Mouse (Mus musculus) layer of hippocampus, adult 2 months (tissue): Measurements from ENCODE around the gene Scg2. TPM values are rescaled to one million over a fixed set of nuclear protein-coding genes. Genes with fewer than 3 reads are reported as not detected.

Experiments used
- DNase-seq, 2 experiments: peaks; one replicate each; pipeline ENCODE4 v3.0.0; 2022; ENCODE audit warnings: low spot score in 2 of 2
- H3K27ac ChIP-seq: fragments of 200-600 bp; 2 replicates; pipeline ENCODE4 v1.8.1; 2022
- H3K4me3 ChIP-seq: fragments of 200-600 bp; 2 replicates; pipeline ENCODE4 v1.8.1; 2022; ENCODE audit warnings: mild to moderate bottlenecking
- CTCF ChIP-seq: fragments of 200-600 bp; conservative IDR thresholded peaks from 2 replicates; pipeline ENCODE4 v1.8.1; 2022; ENCODE audit warnings: antibody characterized with exemption, mild to moderate bottlenecking, moderate library complexity
- long read RNA-seq, 2 experiments: library from polyadenylated mRNA; stranded (forward); transcript quantifications; one replicate each; pipeline ENCODE4 v2.0.0; 2021; ENCODE audit warnings: borderline mapping rate in 2 of 2
- total RNA-seq, 2 experiments: library from RNA; stranded (reverse); gene quantifications; 2 replicates each; pipeline ENCODE4 v1.2.3; 2021

The Scg2 gene
- total RNA-seq = 100 to 1,000 TPM; 181 to 183 TPM
- long read RNA-seq, experiment 1, transcript Scg2-202 (3 exons, 2,317 nt) = minor isoform, 66 of 189 reads
- long read RNA-seq, experiment 1, transcript Scg2-201 (2 exons, 2,515 nt) = major isoform, 105 of 189 reads
- long read RNA-seq, experiment 1, partial matches to known transcripts = 3 of 189 reads
- long read RNA-seq, experiment 1, other reads (novel, unspliced or antisense) = 15 of 189 reads
- long read RNA-seq, experiment 2, transcript Scg2-202 (3 exons, 2,317 nt) = minor isoform, 100 of 281 reads
- long read RNA-seq, experiment 2, transcript Scg2-201 (2 exons, 2,515 nt) = major isoform, 165 of 281 reads
- long read RNA-seq, experiment 2, partial matches to known transcripts = 13 of 281 reads
- long read RNA-seq, experiment 2, other reads (novel, unspliced or antisense) = 3 of 281 reads

GRCm38 (mm10) chr1:79439609-79440308, at the start of gene Scg2:
Gene Scg2, minus strand, starts transcription at chr1:79440120.
- peak within 1 kb of the TSS; percentile 59 for H3K4me3 ChIP-seq
- peak within 1 kb of the TSS; percentile 86 for H3K27ac ChIP-seq
- peak; percentile 82 to 91 for DNase-seq
- TF ChIP-seq CTCF = peak; percentile 84

DNA sequence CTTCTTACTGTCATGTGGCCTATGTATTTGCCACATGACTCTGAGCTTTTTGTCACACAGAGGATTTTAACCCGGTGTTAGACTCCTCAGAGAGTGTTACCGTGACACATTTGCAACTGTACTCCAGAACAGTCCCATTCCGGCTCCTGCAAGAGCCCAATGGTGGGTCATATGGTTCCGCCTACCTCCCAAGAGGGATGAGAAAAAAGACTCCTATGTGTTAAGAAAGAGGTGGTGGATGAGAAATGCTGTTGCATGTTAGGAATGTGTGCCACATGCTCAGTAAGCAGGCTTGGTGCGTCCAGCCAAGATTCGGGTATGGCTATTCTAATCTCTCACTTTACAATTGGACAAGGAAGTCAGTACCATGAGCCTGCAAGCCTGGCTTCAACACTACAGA, 45.6 kb upstream of the Scg2 start:
- H3K4me3 ChIP-seq = no peak overlapping the region
- H3K27ac ChIP-seq = no peak overlapping the region
- no peak for DNase-seq
- TF ChIP-seq CTCF = no peak

DNA sequence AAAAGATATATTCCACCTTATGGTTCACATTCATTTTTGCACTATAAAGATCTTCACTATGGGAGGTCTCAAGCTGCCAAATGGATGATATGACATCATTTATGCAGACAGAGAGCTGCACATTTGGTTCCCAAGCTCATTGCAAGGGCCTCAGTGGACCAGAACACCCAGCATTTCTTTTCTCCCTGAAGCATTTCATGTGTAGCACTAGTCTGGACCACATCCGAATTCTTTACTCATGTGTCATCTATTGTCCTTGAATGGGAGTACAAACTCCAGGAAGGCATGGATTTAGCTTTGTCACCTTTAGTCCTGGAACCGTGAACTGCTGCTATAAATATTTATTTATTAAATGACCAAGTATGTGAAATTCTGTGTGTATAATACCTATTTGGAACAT, 30.9 kb upstream of the Scg2 start:
- no peak for TF ChIP-seq CTCF

DNA sequence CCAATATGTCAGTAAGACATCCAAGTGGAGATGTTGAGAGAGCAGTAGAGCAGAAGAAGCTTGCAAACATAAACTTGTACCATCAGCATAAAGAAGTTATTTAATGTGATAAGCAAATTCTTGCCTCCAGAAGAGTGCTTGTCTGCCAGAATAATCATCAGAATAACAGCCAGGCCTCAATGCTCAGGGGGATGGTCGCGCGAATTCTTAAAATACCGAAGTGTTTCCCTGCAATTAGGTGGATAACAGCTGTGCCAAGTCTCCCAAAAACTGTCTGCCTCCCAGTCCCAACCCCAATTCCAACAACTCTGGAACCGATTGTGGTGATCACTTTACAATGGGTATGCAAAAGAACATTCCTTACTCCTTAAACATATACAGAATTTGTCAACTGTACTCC, 30.0 kb upstream of the Scg2 start:
- no peak for DNase-seq
- no peak overlapping the region for H3K4me3 ChIP-seq
- H3K27ac ChIP-seq = no peak overlapping the region
- TF ChIP-seq CTCF = no peak

More for the DNA sequence above, 30.9 kb upstream of the Scg2 start:
- H3K4me3 ChIP-seq = no peak overlapping the region
- no peak for DNase-seq
- no peak overlapping the region for H3K27ac ChIP-seq

DNA sequence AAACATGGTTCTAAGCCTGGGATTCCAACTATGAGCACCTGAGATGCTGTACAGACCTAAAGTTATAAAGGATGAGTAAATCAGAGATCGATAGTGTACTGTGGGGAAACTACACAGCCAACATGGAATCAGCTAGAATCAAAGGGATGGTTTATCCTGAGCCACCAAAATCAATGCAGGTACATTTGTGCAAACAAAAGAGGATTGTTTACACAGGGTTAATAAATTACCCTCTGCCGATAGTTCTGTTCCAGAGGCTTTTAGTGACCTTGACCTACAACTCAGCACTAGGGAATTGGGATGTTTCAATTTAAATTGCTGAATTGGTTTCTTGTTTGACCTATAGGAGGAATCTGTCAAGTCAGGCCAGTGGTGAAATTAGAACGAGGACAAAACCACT, 26.7 kb upstream of the Scg2 start:
- no peak overlapping the region for H3K4me3 ChIP-seq
- no peak overlapping the region for H3K27ac ChIP-seq
- TF ChIP-seq CTCF = no peak
- DNase-seq = no peak

DNA sequence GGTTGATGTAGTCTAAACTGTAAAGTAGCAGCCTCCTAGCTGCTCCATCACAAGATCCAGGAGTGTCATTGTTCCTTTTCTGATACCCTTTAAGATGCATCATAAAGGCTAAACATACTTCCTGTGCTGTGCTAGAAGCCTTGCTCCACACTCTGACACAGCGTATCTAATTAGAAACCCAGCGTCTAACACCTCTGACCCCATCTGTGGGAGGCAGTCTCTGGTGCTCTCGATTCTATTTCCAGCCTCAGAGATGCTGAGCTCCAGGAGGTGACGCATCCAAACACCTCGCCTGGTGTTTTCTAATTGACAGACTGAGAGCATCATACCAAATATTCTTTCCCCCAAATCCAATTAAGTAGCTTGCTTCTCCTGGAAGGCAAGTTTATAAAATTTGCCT, 18.6 kb upstream of the Scg2 start:
- DNase-seq = no peak
- H3K27ac ChIP-seq = no peak overlapping the region
- TF ChIP-seq CTCF = no peak
- H3K4me3 ChIP-seq = no peak overlapping the region

- no peak for TF ChIP-seq CTCF
- Histone ChIP-seq H3K27ac (no peak overlapping the region), H3K4me3 (no peak overlapping the region)
- DNase-seq = no peak
These were observed 14.2 kb upstream of the Scg2 start for GRCm38 (mm10) chr1:79454164-79454563.

- no peak overlapping the region for H3K27ac ChIP-seq
- DNase-seq = no peak
- H3K4me3 ChIP-seq = no peak overlapping the region
- no peak for TF ChIP-seq CTCF
These were observed 12.4 kb upstream of the Scg2 start for GRCm38 (mm10) chr1:79452339-79452738.

DNA sequence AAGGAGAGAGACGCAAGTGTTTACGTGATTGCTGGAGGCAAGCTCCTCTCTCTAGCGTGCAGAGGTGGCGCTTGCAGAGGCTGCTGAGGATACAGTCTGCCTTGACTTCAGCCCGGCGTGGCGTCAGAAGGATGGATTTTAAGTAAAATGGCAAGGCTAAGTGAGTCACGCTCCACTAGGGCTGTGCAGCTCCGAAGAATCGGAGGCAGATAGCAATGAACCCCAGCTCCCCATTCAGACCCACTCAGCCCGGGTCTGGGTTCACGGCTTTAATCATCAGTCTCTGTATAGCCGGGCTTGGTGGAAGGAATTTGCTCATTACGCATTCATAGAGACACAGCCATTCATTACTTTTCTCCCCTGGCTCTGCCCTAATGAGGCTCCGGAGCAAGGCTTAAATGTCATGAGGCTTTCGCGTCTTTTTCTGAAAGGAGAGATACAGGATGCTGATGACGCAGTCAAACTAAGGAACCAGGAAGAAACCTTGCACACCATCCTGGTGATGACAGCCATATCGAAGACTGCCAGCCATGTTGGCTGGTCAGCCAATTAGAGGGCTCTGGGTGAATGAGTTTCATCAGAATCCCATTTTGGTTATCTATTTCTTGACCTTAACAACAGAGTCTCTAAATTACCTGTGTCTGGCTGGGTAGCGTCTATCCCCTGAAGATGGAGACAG, 10.6 kb upstream of the Scg2 start:
- no peak for TF ChIP-seq CTCF
- H3K27ac ChIP-seq = peak overlapping the region; percentile 67
- H3K4me3 ChIP-seq = peak overlapping the region; percentile 52
- DNase-seq = peak in 1 of 2 experiments; percentile 37

DNA sequence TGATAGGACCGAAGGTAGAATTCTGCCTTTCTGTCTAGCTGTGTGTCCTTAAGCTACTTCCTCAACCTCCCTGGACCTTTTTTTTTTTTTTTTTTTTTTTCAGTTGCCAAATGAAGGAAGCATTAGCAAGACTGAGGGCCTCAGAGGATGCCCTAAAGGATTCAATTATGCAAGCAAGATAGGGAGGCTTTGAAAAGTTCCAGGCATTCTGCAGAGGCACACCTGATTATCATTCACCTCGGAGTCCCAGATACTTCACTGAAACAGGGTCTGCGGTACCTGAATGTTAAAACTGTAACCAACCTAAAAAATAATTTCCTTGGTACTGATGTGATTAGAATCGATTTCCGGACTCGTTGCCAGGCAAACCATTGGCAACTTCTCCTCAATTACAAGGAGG, 10.0 kb upstream of the Scg2 start:
- Histone ChIP-seq H3K4me3 (peak overlapping the region; percentile 52), H3K27ac (peak overlapping the region; percentile 67)
- TF ChIP-seq CTCF = no peak
- DNase-seq = no peak

DNA sequence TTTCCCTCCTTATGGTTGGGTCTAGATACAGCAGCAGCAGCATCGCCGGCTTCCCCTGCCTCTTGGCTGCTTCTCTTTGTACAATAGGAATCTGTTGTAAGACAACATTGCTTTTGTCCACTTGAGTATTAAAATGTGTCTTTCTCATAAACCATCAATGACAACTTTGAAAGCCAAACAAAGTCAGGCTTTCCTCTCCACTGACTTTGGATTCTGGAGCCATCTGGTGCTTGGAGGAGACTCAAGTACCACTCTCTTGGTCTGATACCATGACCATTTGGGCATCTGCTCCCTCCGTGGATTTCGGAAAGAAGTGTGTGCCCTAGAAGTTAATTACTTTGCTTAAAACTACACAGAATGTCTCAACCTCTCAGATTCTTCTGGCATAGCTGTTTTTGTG, 5.7 kb upstream of the Scg2 start:
- DNase-seq = no peak
- no peak overlapping the region for H3K4me3 ChIP-seq
- H3K27ac ChIP-seq = no peak overlapping the region
- no peak for TF ChIP-seq CTCF

GRCm38 (mm10) chr1:79437755-79438154, 2.2 kb downstream of the Scg2 start:
- no peak for DNase-seq
- no peak for TF ChIP-seq CTCF
- H3K27ac ChIP-seq = 0 out of 2 replicates have a peak overlapping the region, but pooled peaks have one; percentile 86
- peak overlapping the region; percentile 59 for H3K4me3 ChIP-seq

DNA sequence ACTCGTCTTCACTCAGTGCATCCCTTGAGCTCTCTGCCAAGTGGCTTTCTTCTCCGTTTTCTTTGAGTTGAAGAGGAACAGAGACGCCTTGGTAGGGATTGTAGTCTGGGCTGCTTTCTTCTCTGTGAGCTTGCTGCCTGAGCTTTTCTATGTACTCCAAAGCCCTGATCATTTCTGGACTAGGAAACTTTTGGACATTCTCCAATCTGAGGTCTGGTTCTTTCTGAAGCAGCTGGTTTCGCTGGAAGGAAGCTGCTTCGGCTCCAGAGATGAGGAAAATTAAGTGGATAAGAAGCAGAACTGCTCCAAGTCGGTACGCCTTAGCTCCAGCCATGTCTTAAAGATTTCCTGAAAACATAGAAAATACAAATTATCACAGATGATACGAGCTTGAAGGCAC, 3.2 kb downstream of the Scg2 start:
- H3K27ac ChIP-seq = no peak overlapping the region
- no peak overlapping the region for H3K4me3 ChIP-seq
- TF ChIP-seq CTCF = no peak
- DNase-seq = no peak
